Mouse (Mus musculus) cerebellum, adult 11 months (tissue): ENCODE measurements at regions not wholly inside any gene's neighbourhood (a gene's known extent, or its start where the extent isn't known, plus 50 kb on each side); places are given as distances from the start of the nearest gene placed in this dataset.

ENCODE experiments used
- DNase-seq: peaks from one replicate; pipeline ENCODE4 v3.0.0; 2022

GRCm38 (mm10) chrX:166964656-166965582 lies 244.2 kb downstream of the Tmsb4x start:
- DNase-seq: no peak

- no peak for DNase-seq
Observed at GRCm38 (mm10) chrX:166952528-166953189, 256.5 kb downstream of the Tmsb4x start.

DNA sequence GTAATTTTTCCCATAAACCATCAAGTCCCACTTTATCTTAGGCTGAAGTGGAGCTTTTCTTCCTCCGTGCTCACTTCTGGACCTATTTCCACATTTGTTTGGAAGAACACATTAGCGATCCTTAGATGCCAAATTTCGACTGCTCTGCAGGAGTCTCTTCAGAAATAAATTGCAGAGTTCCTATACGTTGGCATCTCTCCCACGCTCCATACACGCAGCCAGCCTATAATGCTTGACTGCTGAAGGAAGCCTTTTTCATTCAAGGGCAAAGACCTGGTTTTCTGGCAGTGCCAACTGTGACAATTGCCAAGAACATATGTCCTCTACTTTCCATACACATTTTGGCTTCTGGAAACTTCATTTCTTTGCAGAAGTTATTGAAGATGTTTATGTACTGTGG lies 258.1 kb downstream of the Tmsb4x start:
- no peak for DNase-seq

- no peak for DNase-seq
Observed at GRCm38 (mm10) chrX:166945915-166946314, 263.2 kb downstream of the Tmsb4x start.

DNA sequence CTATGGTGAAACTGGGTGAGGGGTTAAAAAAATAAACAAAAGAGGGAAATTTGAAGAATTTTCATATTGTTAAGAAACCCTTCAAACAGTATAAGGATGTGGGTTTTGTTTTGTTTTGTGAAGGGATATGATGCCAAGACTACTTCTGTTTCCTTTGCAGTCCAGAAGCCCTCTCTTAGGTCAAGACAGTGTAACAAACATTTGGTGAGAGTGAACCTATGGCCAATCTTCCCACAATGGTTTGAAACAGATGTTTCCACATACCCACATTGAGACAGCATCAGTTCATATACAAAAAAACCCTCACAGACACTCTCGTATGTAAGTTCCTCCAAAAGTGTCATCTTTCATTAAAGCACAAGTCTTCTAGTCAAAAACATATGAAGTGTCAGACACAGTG lies 263.6 kb downstream of the Tmsb4x start:
- DNase-seq: no peak

- no peak for DNase-seq
Observed at GRCm38 (mm10) chrX:166933766-166934165, 275.3 kb downstream of the Tmsb4x start.

DNA sequence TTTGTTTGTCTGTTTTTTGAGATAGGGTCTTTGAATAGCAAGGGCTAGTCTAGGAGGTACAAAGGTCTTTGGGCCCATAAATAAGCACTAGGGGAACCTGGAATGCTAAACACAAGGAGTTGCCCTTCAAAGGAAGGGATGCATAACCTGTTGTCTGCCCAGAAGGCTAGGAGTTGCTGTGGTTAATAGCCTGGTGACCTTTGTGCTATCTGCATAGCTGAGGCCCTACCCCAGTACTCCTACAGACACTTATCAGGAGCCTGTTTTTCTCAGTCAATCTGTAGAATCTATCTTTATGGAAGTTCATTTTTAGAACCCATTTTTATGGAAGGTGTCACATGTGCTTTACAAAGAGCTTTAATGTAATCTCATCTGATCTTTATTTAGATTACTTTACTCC lies 276.6 kb downstream of the Tmsb4x start:
- no peak for DNase-seq

DNA sequence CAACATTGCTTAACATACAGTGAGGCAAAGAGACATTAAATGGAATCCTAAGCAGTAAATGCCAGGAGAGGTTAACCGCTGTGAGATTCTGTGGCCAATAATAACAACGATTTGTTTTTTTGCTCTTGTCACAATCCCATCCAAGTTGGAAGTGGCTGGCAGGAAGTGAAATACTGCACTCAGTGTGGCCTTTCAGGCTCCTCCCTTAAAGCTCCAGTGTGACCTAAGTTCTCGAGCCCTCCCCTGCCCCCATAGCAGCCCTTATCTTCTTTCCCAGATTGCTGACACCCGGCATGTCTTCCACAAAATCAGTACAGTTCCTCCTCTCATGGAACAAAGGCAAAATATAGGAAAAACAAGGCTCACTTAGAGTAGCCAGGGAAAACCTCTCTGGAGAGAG lies 278.1 kb downstream of the Tmsb4x start:
- no peak for DNase-seq

DNA sequence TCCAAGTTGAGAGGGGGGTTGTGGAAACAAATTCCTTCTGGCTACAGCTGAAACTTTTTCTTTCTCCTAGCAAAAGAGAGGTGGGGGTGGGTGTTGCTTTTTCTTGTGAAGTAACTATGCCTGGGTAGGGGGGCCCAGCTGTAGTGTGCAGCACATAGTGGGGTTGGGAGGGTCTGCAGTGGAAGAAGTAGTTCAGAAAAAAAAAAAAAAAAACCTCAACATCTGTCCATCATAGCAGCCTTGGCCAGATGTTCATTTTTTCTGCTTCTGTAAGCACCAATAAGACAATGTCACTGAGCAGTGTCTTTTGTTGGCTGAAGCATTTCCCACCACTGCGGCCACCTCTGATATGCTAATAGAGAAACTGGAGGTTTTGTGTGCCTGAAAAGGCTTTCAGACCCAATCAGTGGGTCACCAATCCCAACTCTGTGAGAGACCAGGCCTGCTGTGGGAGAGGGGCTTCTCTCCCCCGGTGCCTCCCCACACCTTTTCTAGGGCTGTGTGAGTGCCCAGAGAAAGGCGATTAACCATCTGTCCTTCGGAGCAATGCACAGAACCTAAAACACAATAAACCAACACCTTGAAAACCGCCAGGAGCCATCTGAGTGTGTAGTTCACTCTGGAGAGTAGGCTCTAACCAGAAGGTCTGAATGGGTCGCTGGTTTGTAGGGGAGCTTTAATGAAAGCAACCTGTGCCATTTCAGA lies 279.2 kb downstream of the Tmsb4x start:
- DNase-seq: no peak

DNA sequence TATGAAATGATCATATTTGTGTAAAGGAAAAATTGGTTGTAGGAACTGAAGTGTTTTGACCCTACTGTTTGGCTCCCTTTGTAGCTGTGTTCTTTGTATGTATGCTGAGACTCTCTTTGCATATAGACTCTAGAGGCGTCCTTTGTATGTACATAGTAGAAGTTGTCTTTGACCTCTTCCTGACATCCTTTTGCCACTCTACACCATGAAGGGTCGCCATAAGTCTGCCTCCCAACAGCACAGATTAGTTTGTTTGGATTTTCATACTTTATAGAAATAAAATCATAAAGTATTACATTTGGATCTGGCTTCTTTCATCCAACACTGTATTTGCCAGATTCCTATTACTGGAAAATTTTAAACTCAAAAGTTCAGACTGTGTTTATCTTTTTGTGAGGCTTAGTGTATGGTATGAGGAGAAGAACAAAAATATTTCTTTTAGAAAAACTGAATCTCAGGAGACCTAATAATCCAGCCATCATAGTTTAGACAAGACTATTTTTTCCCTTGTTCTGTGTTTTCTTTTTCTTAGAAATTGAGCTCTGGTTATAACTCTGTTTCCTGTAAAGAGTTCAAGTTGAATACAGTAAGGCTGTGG lies 293.7 kb downstream of the Tmsb4x start:
- DNase-seq: no peak

DNA sequence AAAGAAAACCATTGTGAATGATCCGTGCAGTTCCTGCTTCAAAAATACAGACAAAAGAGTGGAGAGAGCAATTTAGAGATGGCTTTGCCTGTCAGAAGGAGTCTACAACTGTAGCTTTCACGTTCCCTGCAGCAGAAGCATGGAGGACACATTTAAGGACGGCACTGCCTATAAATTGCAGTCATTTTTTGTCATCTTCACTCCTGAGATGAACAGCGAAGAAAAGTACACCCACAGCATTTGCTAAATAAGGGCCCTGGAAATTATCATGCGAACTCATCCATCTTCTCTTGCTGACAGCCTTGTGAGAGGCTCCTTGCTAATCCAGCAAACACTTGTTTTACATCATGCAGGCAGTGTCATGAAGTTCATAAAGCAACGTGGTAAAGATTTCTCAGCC lies 302.5 kb downstream of the Tmsb4x start:
- no peak for DNase-seq

- no peak for DNase-seq
Observed at GRCm38 (mm10) chrX:166900761-166901160, 308.4 kb downstream of the Tmsb4x start.

GRCm38 (mm10) chrX:166895199-166895598 lies 309.7 kb upstream of the Egfl6 start:
- no peak for DNase-seq

DNA sequence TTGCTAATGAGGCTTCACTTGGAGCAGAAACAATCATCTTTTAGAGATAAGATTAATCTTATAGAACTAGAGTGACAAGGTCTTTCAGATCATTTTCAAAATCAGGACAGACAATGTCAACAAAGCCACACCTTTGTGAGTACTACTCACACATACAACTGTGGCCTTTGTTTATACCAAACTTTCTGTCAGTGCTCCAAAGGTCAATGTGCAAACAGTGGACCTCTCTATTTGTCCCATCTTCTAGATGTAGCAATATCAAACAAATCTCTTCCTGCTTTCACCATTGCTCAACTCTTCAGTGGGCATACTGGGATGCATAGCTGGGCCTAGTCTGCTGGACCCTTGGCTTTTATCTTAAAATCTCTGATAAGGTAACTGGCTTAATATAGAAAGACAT lies 300.9 kb upstream of the Egfl6 start:
- no peak for DNase-seq

DNA sequence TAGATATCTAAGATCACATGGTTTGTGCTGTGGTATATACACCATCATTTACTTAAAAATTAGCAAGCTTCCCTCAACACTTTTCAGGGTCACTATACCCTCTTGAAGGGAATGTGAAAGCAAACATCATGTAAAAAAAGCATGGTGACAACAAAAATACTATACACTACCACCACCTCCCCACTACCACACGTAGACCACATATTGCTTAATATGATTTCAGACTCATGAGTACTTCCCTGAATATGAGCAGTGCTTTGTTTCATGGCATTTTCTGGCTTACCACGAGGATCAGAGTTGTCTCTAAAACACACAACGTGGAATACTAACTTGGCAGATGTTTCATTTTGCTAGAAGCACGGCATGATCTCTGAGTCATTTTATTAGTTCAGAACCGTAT lies 284.0 kb upstream of the Egfl6 start:
- DNase-seq: no peak

GRCm38 (mm10) chrX:166867692-166868091 lies 282.2 kb upstream of the Egfl6 start:
- no peak for DNase-seq
